Mouse (Mus musculus): ENCODE data around the gene Otub1. TPM values are rescaled to one million over a fixed set of nuclear protein-coding genes. Genes with fewer than 3 reads are reported as not detected.

Gene Otub1
- polyA plus RNA-seq, 1 experiment = 176 TPM

DNA sequence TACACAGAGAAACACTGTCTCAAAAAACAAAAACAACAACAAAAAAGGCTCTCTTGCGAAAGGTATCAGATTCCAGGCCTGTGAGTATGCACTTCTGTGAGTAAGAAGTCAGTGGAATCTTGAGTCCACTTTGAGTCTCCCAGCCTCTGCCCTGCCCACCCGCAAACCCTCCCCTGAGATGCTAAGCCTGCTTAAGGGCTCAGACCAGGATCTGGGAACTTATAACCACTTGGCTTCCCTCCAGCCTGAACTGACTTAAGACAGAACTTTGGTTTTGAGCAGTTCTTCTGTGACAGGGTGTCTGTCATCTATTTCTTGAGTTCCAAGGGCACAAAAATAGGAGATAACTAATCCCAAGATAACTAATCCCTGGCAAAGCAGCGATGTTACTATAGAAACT, 6.9 kb upstream of the Otub1 start:
- no peak for TF ChIP-seq CTCF (IDR thresholded peaks at IDR 0.05; ENCODE audit: borderline replicate concordance, control insufficient read depth, extremely low read depth, insufficient read depth, low read length, poor library complexity)
- no peak for TF ChIP-seq POLR2A (IDR thresholded peaks at IDR 0.05; ENCODE audit: control insufficient read depth, extremely low read depth, insufficient read depth, low read length, poor library complexity)
- no peaks in the 10 kb centered on the region for H3K27me3 ChIP-seq (ENCODE audit: control insufficient read depth, insufficient read depth, low read length)
- WGBS = 100% methylated on average over 3 of the region's 3 CpGs
- H3K27ac ChIP-seq (ENCODE audit: control insufficient read depth, insufficient read depth, low read length) = no peak overlapping the region
- DNase-seq = no peak
- peaks cover 4% of the 10 kb centered on the region; the same call in 1 of the 2 replicates for H3K36me3 ChIP-seq (ENCODE audit: control insufficient read depth, insufficient read depth, low read length)
- H3K4me3 ChIP-seq (ENCODE audit: control insufficient read depth, insufficient read depth, low read length) = no peak overlapping the region
- H3K4me1 ChIP-seq (replicated peaks; ENCODE audit: control insufficient read depth, insufficient read depth, low read length) = peaks cover 13% of the 10 kb centered on the region

- no peaks in the 10 kb centered on the region for H3K27me3 ChIP-seq (ENCODE audit: control insufficient read depth, insufficient read depth, low read length)
- DNase-seq = no peak
- WGBS = 97% methylated on average over 1 of the region's 1 CpGs
- H3K4me3 ChIP-seq (ENCODE audit: control insufficient read depth, insufficient read depth, low read length) = no peak overlapping the region
- H3K36me3 ChIP-seq (ENCODE audit: control insufficient read depth, insufficient read depth, low read length) = peaks cover 4% of the 10 kb centered on the region; the same call in 1 of the 2 replicates
- peaks cover 11% of the 10 kb centered on the region for H3K4me1 ChIP-seq (replicated peaks; ENCODE audit: control insufficient read depth, insufficient read depth, low read length)
- TF ChIP-seq CTCF (IDR thresholded peaks at IDR 0.05; ENCODE audit: borderline replicate concordance, control insufficient read depth, extremely low read depth, insufficient read depth, low read length, poor library complexity) (no peak), POLR2A (IDR thresholded peaks at IDR 0.05; ENCODE audit: control insufficient read depth, extremely low read depth, insufficient read depth, low read length, poor library complexity) (no peak)
- H3K27ac ChIP-seq (ENCODE audit: control insufficient read depth, insufficient read depth, low read length) = no peak overlapping the region
Measured at GRCm38 (mm10) chr19:7212216-7212615, 6.1 kb upstream of the Otub1 start.

- no peak overlapping the region for H3K27ac ChIP-seq (ENCODE audit: control insufficient read depth, insufficient read depth, low read length)
- TF ChIP-seq CTCF (IDR thresholded peaks at IDR 0.05; ENCODE audit: borderline replicate concordance, control insufficient read depth, extremely low read depth, insufficient read depth, low read length, poor library complexity) (no peak), POLR2A (IDR thresholded peaks at IDR 0.05; ENCODE audit: control insufficient read depth, extremely low read depth, insufficient read depth, low read length, poor library complexity) (no peak)
- DNase-seq = no peak
- peaks cover 8% of the 10 kb centered on the region for H3K4me1 ChIP-seq (replicated peaks; ENCODE audit: control insufficient read depth, insufficient read depth, low read length)
- peaks cover 4% of the 10 kb centered on the region; the same call in 1 of the 2 replicates for H3K36me3 ChIP-seq (ENCODE audit: control insufficient read depth, insufficient read depth, low read length)
- WGBS = 97% methylated on average over 7 of the region's 7 CpGs
- H3K4me3 ChIP-seq (ENCODE audit: control insufficient read depth, insufficient read depth, low read length) = no peak overlapping the region
- no peaks in the 10 kb centered on the region for H3K27me3 ChIP-seq (ENCODE audit: control insufficient read depth, insufficient read depth, low read length)
Measured at GRCm38 (mm10) chr19:7209907-7210646, 4.0 kb upstream of the Otub1 start.

- Histone ChIP-seq H3K4me3 (ENCODE audit: control insufficient read depth, insufficient read depth, low read length) (peak overlapping the region; percentile 68), H3K27me3 (ENCODE audit: control insufficient read depth, insufficient read depth, low read length) (no peaks in the 10 kb centered on the region), H3K27ac (ENCODE audit: control insufficient read depth, insufficient read depth, low read length) (no peak overlapping the region), H3K4me1 (replicated peaks; ENCODE audit: control insufficient read depth, insufficient read depth, low read length) (peaks cover 14% of the 10 kb centered on the region), H3K36me3 (ENCODE audit: control insufficient read depth, insufficient read depth, low read length) (peaks cover 22% of the 10 kb centered on the region)
- whole genome bisulfite sequencing = 42% methylated on average over 7 of the region's 7 CpGs
- no peak for DNase-seq
- no peak for TF ChIP-seq POLR2A (IDR thresholded peaks at IDR 0.05; ENCODE audit: control insufficient read depth, extremely low read depth, insufficient read depth, low read length, poor library complexity)
- no peak for TF ChIP-seq CTCF (IDR thresholded peaks at IDR 0.05; ENCODE audit: borderline replicate concordance, control insufficient read depth, extremely low read depth, insufficient read depth, low read length, poor library complexity)
Measured at GRCm38 (mm10) chr19:7205326-7205725, 790 bp downstream of the Otub1 start.

GRCm38 (mm10) chr19:7204898-7205297, 1.2 kb downstream of the Otub1 start:
- WGBS = 84% methylated on average over 2 of the region's 2 CpGs
- H3K4me1 ChIP-seq (replicated peaks; ENCODE audit: control insufficient read depth, insufficient read depth, low read length) = peaks cover 14% of the 10 kb centered on the region
- no peak overlapping the region for H3K27ac ChIP-seq (ENCODE audit: control insufficient read depth, insufficient read depth, low read length)
- peaks cover 27% of the 10 kb centered on the region for H3K36me3 ChIP-seq (ENCODE audit: control insufficient read depth, insufficient read depth, low read length)
- no peak overlapping the region for H3K4me3 ChIP-seq (ENCODE audit: control insufficient read depth, insufficient read depth, low read length)
- H3K27me3 ChIP-seq (ENCODE audit: control insufficient read depth, insufficient read depth, low read length) = no peaks in the 10 kb centered on the region
- TF ChIP-seq POLR2A (IDR thresholded peaks at IDR 0.05; ENCODE audit: control insufficient read depth, extremely low read depth, insufficient read depth, low read length, poor library complexity) = no peak
- TF ChIP-seq CTCF (IDR thresholded peaks at IDR 0.05; ENCODE audit: borderline replicate concordance, control insufficient read depth, extremely low read depth, insufficient read depth, low read length, poor library complexity) = no peak
- no peak for DNase-seq

DNA sequence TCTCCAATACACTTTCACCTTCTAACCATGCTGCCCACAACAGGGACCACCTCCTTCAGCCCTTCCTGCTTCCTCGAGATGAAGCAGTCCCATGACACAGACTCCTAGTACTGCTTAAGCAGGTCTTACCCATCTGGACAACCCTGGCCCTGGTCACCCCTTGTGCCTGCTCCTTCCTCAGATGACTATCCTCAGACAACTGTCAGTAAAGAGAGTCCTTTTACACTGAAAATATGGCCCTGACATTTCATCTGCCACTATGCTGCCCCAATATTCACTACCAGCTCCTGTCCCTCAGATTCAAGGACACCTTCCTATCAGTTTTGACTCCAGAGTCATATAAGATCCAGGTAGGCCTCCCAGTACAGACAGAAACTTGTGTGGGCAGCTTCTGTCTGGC, 5.7 kb downstream of the Otub1 start:
- no peak for DNase-seq
- Histone ChIP-seq H3K27ac (ENCODE audit: control insufficient read depth, insufficient read depth, low read length) (no peak overlapping the region), H3K36me3 (ENCODE audit: control insufficient read depth, insufficient read depth, low read length) (peaks cover 53% of the 10 kb centered on the region), H3K4me1 (replicated peaks; ENCODE audit: control insufficient read depth, insufficient read depth, low read length) (peaks cover 8% of the 10 kb centered on the region; the same call in 1 of the 2 replicates), H3K4me3 (ENCODE audit: control insufficient read depth, insufficient read depth, low read length) (no peak overlapping the region), H3K27me3 (ENCODE audit: control insufficient read depth, insufficient read depth, low read length) (no peaks in the 10 kb centered on the region)
- TF ChIP-seq CTCF (IDR thresholded peaks at IDR 0.05; ENCODE audit: borderline replicate concordance, control insufficient read depth, extremely low read depth, insufficient read depth, low read length, poor library complexity) (no peak), POLR2A (IDR thresholded peaks at IDR 0.05; ENCODE audit: control insufficient read depth, extremely low read depth, insufficient read depth, low read length, poor library complexity) (no peak)
- WGBS = 67% methylated on average over 1 of the region's 1 CpGs

All from thymus, adult 2 months (tissue).